Mouse (Mus musculus) forebrain, embryonic 10.5 days (tissue): ENCODE results near the gene Bco1. TPM values are rescaled to one million over a fixed set of nuclear protein-coding genes. Genes with fewer than 3 reads are reported as not detected.

Source experiments
- DNase-seq: peaks from one replicate; pipeline ENCODE4 v3.0.0-alpha.2; 2017; ENCODE audit warnings: low spot score; ENCODE audit errors: extremely low spot score
- H3K27ac ChIP-seq: fragments of 300-500 bp; sonication (generic); 2 replicates; pipeline ENCODE4 v1.5.1; 2016; ENCODE audit warnings: mild to moderate bottlenecking
- H3K27me3 ChIP-seq: fragments of 300-500 bp; sonication (generic); 2 replicates; pipeline ENCODE4 v1.6.1; 2016; ENCODE audit warnings: mild to moderate bottlenecking; ENCODE audit not compliant: poor library complexity, severe bottlenecking
- H3K36me3 ChIP-seq: fragments of 300-500 bp; sonication (generic); replicated peaks from 2 replicates; pipeline ENCODE4 v1.6.1; 2016; ENCODE audit warnings: mild to moderate bottlenecking, moderate library complexity
- H3K4me1 ChIP-seq: fragments of 300-500 bp; sonication (generic); 2 replicates; pipeline ENCODE4 v1.6.1; 2016
- H3K4me3 ChIP-seq: fragments of 300-500 bp; sonication (generic); 2 replicates; pipeline ENCODE4 v1.5.1; 2016; ENCODE audit warnings: mild to moderate bottlenecking, moderate library complexity
- H3K9me3 ChIP-seq: fragments of 300-500 bp; sonication (generic); 2 replicates; pipeline ENCODE4 v1.6.1; 2016; ENCODE audit warnings: mild to moderate bottlenecking, moderate library complexity
- WGBS: fragments of 180-500 bp; shearing (Covaris S2); methylation state at CpG from one replicate; pipeline ENCODE4 v1.1.7; 2016; 5-methylcytosine and 5-hydroxymethylcytosine counted together
- polyA plus RNA-seq: library from polyadenylated mRNA; unstranded; fragments of >200 nt; fragmentation: Nextera tagmentation; extraction: Ambion mirVana; gene quantifications from 2 replicates; pipeline ENCODE4 v1.2.1, GENCODE M21; 2016

Gene Bco1
- polyA plus RNA-seq, 1 experiment from 2014 or later, result 0.30 TPM

GRCm38 (mm10) chr8:117069708-117070107 is 25.9 kb upstream of the Bco1 start:
- Histone ChIP-seq H3K36me3 (no peaks in the 10 kb centered on the region), H3K27me3 (no peaks in the 10 kb centered on the region), H3K4me1 (no peaks in the 10 kb centered on the region), H3K4me3 (no peak overlapping the region), H3K27ac (no peak overlapping the region), H3K9me3 (no peaks in the 10 kb centered on the region)
- 83% methylated on average over 1 of the region's 1 CpGs for WGBS
- no peak for DNase-seq

GRCm38 (mm10) chr8:117074350-117075182 is 21.1 kb upstream of the Bco1 start:
- H3K27me3 ChIP-seq, result no peaks in the 10 kb centered on the region
- H3K36me3 ChIP-seq, result no peaks in the 10 kb centered on the region
- 86% methylated on average over 10 of the region's 10 CpGs for WGBS
- H3K27ac ChIP-seq, result no peak overlapping the region
- H3K9me3 ChIP-seq, result no peaks in the 10 kb centered on the region
- H3K4me3 ChIP-seq, result no peak overlapping the region
- no peak for DNase-seq
- H3K4me1 ChIP-seq, result no peaks in the 10 kb centered on the region

DNA sequence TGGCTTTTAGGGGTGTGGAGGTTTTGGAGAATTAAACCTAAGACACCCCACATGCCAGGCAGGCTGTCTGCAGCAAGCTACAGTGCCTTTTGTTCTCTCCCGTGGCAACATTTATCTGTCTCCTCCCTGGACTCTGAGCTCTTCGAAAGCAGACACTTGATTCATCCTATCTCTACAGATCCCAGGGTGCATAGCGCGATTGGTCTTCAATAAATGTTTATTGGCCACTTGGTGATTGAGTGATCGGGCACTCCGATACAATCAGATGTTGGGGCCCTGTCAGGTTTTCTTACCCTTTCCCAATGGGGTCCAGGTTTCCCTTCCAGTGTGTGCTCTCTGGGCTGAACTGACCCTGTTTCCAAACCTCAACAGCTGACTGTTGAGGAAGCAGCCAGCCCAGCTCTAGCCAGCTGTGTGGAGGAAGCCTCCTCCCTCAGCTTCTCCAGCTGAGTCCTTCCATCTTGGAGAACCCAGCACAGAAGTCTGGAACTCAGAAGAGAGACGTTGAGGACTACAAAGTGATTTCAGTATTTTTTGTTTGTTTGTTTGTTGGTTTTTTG is 17.2 kb upstream of the Bco1 start:
- Histone ChIP-seq H3K4me3 (no peak overlapping the region), H3K4me1 (no peaks in the 10 kb centered on the region), H3K36me3 (no peaks in the 10 kb centered on the region), H3K27ac (no peak overlapping the region), H3K27me3 (no peaks in the 10 kb centered on the region), H3K9me3 (no peaks in the 10 kb centered on the region)
- 92% methylated on average over 7 of the region's 7 CpGs for WGBS
- no peak for DNase-seq

GRCm38 (mm10) chr8:117079652-117080051 is 16.0 kb upstream of the Bco1 start:
- Histone ChIP-seq H3K27ac (no peak overlapping the region), H3K36me3 (no peaks in the 10 kb centered on the region), H3K27me3 (no peaks in the 10 kb centered on the region), H3K4me3 (no peak overlapping the region), H3K4me1 (no peaks in the 10 kb centered on the region), H3K9me3 (no peaks in the 10 kb centered on the region)
- DNase-seq, result no peak
- WGBS, result 92% methylated on average over 14 of the region's 14 CpGs

DNA sequence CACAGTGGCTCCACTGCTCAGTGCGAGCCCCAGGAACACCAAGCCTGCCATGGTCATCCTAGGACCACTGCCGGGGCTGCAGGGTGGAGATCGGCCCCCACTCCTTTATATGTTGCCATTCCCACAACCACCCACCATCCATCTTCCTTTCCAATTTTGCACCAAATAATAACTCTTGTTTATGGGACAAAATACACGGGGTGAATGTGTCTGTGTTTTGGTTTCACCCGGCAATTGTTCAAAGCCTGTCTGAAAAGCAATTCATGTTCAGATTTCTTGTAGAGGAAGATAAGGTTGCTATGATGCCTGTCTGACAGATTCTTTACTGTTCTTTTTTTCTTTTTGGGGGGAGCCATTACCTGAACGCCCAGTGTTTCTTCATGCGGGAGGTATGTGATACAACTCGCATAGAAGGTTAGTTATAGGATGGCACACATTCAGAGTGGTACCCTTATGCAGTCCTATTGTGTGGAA is 13.2 kb upstream of the Bco1 start, which contains the start of gene Pkd1l2:
TSS of gene Pkd1l2 (minus strand) at position 51 of the 474 bp plus-strand sequence.
- Histone ChIP-seq H3K27me3 (no peaks in the 10 kb centered on the region), H3K9me3 (no peaks in the 10 kb centered on the region), H3K27ac (no peak within 1 kb of the TSS), H3K36me3 (no peaks in the 10 kb centered on the region), H3K4me1 (no peaks in the 10 kb centered on the region), H3K4me3 (no peak within 1 kb of the TSS)
- no peak for DNase-seq
- WGBS, result 90% methylated on average over 8 of the region's 8 CpGs

DNA sequence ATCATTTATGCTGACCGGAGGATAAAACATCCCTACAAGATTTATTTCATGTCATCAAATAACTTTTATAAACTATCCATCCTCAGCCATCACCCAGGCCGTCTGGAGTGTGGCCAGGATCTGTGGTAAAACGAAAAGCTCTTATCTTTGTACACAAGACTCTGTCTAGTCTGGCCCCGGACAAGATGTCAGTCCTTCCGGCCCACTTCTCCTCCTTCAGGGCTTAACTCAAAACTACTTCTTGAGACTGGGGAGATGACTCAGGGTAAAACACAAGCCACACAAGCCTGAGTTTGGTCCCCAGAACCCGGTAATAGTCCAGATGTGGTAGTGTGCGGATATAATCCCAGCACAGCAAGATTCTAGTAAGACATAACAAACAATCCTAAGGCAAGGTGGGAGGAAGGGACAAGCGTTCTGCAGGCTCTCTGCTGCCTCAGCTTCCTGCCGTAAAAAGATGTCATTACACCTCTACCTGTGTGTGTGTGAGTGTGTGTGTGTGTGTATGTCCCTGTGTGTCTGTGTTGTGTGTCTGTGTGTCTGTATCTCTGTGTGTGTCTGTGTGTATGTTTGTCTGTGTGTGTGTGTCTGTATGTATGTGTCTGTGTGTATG is 12.6 kb upstream of the Bco1 start:
- Histone ChIP-seq H3K27ac (no peak overlapping the region), H3K4me3 (no peak overlapping the region), H3K36me3 (no peaks in the 10 kb centered on the region), H3K9me3 (no peaks in the 10 kb centered on the region), H3K4me1 (no peaks in the 10 kb centered on the region), H3K27me3 (no peaks in the 10 kb centered on the region)
- DNase-seq, result no peak
- 87% methylated on average over 9 of the region's 9 CpGs for WGBS

- no peak for DNase-seq
- H3K4me1 ChIP-seq, result no peaks in the 10 kb centered on the region
- no peaks in the 10 kb centered on the region for H3K9me3 ChIP-seq
- H3K27me3 ChIP-seq, result no peaks in the 10 kb centered on the region
- no peak overlapping the region for H3K27ac ChIP-seq
- no peaks in the 10 kb centered on the region for H3K36me3 ChIP-seq
- no peak overlapping the region for H3K4me3 ChIP-seq
- 70% methylated on average over 8 of the region's 8 CpGs for WGBS
Observed at GRCm38 (mm10) chr8:117085521-117085920, 10.1 kb upstream of the Bco1 start.

- no peaks in the 10 kb centered on the region for H3K9me3 ChIP-seq
- no peaks in the 10 kb centered on the region for H3K27me3 ChIP-seq
- H3K36me3 ChIP-seq, result no peaks in the 10 kb centered on the region
- no peak overlapping the region for H3K4me3 ChIP-seq
- no peaks in the 10 kb centered on the region for H3K4me1 ChIP-seq
- no peak for DNase-seq
- H3K27ac ChIP-seq, result no peak overlapping the region
Observed at GRCm38 (mm10) chr8:117087036-117087435, 8.6 kb upstream of the Bco1 start.

DNA sequence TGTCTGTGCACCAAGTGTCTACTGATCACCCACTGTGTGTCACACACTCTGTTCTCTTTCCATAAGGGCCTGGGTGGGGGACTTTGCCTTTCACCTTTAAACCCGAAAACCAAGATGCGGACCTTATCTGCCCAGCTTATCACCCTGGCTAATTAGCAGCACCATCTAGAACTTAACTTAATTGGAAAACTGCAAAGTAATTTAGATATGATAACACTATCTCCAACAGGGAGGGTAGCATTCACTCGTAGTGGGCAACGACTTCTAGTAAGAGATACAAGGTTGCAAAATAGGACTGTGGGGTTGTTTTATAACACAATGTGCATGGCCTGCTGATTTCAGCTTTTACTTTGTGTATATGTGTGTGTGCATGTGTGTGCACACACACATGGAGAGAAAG is 5.9 kb upstream of the Bco1 start:
- H3K4me1 ChIP-seq, result no peaks in the 10 kb centered on the region
- no peak overlapping the region for H3K4me3 ChIP-seq
- whole genome bisulfite sequencing, result 91% methylated on average over 4 of the region's 4 CpGs
- H3K27ac ChIP-seq, result no peak overlapping the region
- no peak for DNase-seq
- H3K27me3 ChIP-seq, result no peaks in the 10 kb centered on the region
- H3K9me3 ChIP-seq, result no peaks in the 10 kb centered on the region
- no peaks in the 10 kb centered on the region for H3K36me3 ChIP-seq

- Histone ChIP-seq H3K4me1 (peaks cover 19% of the 10 kb centered on the region), H3K36me3 (no peaks in the 10 kb centered on the region), H3K4me3 (no peak overlapping the region), H3K9me3 (no peaks in the 10 kb centered on the region; the same call in 1 of the 2 replicates), H3K27me3 (no peaks in the 10 kb centered on the region), H3K27ac (no peak overlapping the region)
- WGBS, result 75% methylated on average over 5 of the region's 5 CpGs
- no peak for DNase-seq
Observed at GRCm38 (mm10) chr8:117094053-117094452, 1.6 kb upstream of the Bco1 start.

DNA sequence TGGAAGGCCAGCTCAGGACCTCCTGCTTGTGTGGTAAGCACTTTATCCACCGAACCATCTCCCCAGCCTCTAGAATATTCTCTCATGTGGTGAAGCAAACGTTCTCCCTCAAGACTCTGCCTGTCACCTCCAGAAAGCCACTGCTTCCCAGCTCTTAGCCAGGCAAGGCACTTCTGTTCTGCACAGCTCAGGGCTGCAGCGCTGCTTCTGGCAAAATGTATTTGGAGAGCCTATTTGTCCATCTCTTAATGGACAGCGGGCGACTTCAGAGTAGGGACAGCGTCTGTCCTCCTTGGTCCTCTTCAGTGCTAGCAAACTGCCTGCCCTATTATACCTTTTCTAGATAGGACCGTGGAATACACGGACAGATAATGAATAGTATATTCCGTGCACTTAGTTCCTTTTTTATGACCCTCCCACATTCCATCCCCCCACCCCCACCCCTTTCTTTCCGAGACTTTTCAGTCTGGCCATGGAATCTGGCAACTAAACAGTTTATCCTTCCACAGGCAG is 1.5 kb downstream of the Bco1 start:
- Histone ChIP-seq H3K36me3 (no peaks in the 10 kb centered on the region), H3K9me3 (peaks cover 3% of the 10 kb centered on the region; the same call in 1 of the 2 replicates), H3K4me3 (no peak overlapping the region), H3K4me1 (peaks cover 19% of the 10 kb centered on the region), H3K27ac (no peak overlapping the region), H3K27me3 (no peaks in the 10 kb centered on the region)
- 86% methylated on average over 10 of the region's 10 CpGs for WGBS
- no peak for DNase-seq

DNA sequence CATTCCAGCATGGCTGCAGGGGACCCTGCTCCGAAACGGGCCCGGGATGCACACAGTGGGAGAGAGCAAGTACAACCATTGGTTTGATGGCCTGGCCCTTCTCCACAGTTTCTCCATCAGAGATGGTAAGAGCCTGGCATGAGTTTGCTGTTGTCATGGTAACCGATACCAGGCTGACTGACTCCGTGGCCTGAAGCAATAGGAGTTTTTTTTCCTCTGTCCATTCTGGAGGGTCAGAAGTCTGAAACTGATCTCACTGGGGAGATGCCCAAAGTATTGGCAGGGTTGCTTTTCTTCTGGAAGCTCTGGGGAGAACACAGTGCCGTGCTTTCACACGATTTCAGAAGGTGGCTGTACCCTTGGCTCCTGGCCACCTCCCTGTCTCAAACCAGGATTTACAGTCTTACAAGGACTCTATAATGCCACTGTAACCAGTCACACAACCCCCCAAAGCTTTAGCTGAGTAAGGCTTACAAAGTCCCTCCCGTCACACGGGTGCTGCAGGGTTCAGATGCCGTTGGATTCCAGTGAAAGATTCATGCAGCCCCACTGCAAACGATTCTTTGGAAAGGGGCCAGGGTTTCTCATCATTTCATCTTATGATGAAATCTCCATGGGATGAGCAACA is 2.0 kb downstream of the Bco1 start:
- H3K27me3 ChIP-seq, result no peaks in the 10 kb centered on the region
- DNase-seq, result no peak
- no peaks in the 10 kb centered on the region for H3K36me3 ChIP-seq
- H3K4me1 ChIP-seq, result peaks cover 19% of the 10 kb centered on the region
- no peak overlapping the region for H3K4me3 ChIP-seq
- H3K9me3 ChIP-seq, result peaks cover 3% of the 10 kb centered on the region; the same call in 1 of the 2 replicates
- 72% methylated on average over 11 of the region's 11 CpGs for WGBS
- H3K27ac ChIP-seq, result 0 out of 2 replicates have a peak overlapping the region, but pooled peaks have one; percentile 4
